Mouse (Mus musculus) myocyte (in vitro differentiated cells): ENCODE measurements around the gene Mapk7.

Experiments used
- MAX ChIP-seq: IDR thresholded peaks from one replicate; pipeline ENCODE4 v1.6.1; 2011; ENCODE audit warnings: low read depth, mild to moderate bottlenecking, control low read depth
- POLR2A ChIP-seq: IDR thresholded peaks from one replicate; pipeline ENCODE4 v1.6.1; 2011; ENCODE audit warnings: low read depth, mild to moderate bottlenecking, control low read depth, moderate library complexity; ENCODE audit not compliant: insufficient read length

GRCm38 (mm10) chr11:61473630-61474029 lies 20.6 kb downstream of the Mapk7 start:
- TF ChIP-seq POLR2A: no peak
- TF ChIP-seq MAX: no peak
